8 mouse cellular contexts compared by ENCODE assay signal in the genomic region with DNA sequence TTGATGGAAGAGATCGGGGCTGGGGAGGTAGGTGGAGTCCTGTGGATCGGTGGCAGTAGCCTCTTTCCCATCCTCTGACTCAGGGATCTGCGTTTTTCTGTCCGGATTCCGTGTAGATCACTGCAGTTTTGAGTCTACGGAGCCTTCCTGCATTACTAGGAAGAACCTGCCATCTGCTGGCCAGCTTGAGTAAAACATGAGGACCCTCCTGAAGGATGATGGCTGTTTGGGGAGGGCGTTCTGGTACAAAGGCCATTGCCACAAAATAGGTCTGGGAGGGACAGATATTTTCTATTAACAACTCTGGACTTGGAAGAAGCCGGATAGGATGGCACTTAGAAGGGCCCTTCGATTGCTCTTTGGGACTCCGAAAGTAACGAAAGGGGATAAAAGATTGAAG. TPM values are rescaled to one million over a fixed set of nuclear protein-coding genes. Genes with fewer than 3 reads are reported as not detected.
DNase-seq lines count a peak whose midpoint lies in the region; ATAC-seq lines count a peak whose summit lies in the region.

No protein-coding gene starts in this region.

- H3K9ac ChIP-seq in hindbrain, embryonic 15.5 days, result peak overlapping the region; percentile 44

- DNase-seq in T-cell, adult 2 months (ENCODE audit: low spot score), result peak; percentile 70
- peak; percentile 93 to 95 for DNase-seq in cerebellum, postnatal 25 days
- peak; percentile 85 to 88 for DNase-seq in frontal cortex, postnatal 36 days (ENCODE audit: low spot score in 2 of 2)
- DNase-seq in layer of hippocampus, postnatal 36 days, result peak; percentile 77 to 84
- peak; percentile 90 for DNase-seq in lung, postnatal 36 days
- DNase-seq in retina, embryonic 14.5 days (ENCODE audit: low spot score), result peak; percentile 93
- peak; percentile 75 to 81 for DNase-seq in thymus, postnatal 36 days

- no peaks in the 10 kb centered on the region for H3K4me1 ChIP-seq in hindbrain, embryonic 15.5 days (replicated peaks)

- H3K27me3 ChIP-seq in hindbrain, embryonic 15.5 days, result no peaks in the 10 kb centered on the region

- peak overlapping the region; percentile 43 for H3K4me3 ChIP-seq in hindbrain, embryonic 15.5 days

- H3K36me3 ChIP-seq in hindbrain, embryonic 15.5 days, result no peaks in the 10 kb centered on the region

- ATAC-seq in hindbrain, embryonic 15.5 days (ENCODE audit: low FRiP score, low read depth), result peak; percentile 69; the same call in 1 of the 2 replicates

- 5% methylated on average over 11 of the region's 11 CpGs for WGBS in hindbrain, embryonic 15.5 days

- H3K4me2 ChIP-seq in hindbrain, embryonic 15.5 days, result peak overlapping the region; percentile 71

- peak overlapping the region; percentile 68 for H3K27ac ChIP-seq in hindbrain, embryonic 15.5 days (replicated peaks)

- no peaks in the 10 kb centered on the region for H3K9me3 ChIP-seq in hindbrain, embryonic 15.5 days

RNA-seq across cellular contexts. Expression of gene Abcc12, which starts 4.6 kb away (rescaled TPM):
- 0.05 and 0.23 TPM in 2 replicates for polyA plus RNA-seq in hindbrain, embryonic 15.5 days (2015; fragmentation: Nextera tagmentation; extraction: Ambion mirVana)
- total RNA-seq in layer of hippocampus, postnatal 36 days (2021), result under 1 TPM; 0.40 to 0.53 TPM

RNA-seq across cellular contexts. Expression of gene Lonp2, which starts 38.7 kb away (rescaled TPM):
- polyA plus RNA-seq in hindbrain, embryonic 15.5 days (2015; fragmentation: Nextera tagmentation; extraction: Ambion mirVana), result 83.5 and 88.9 TPM in 2 replicates
- 10 to 100 TPM; 73.1 to 78.6 TPM for total RNA-seq in layer of hippocampus, postnatal 36 days (2021)

Comparison
In these comparisons a context has a peak if more than half of its experiments do, and no peak if none do; other contexts are left out.
1. Peak in every context shown above with its lines: DNase-seq, ATAC-seq, H3K4me3 ChIP-seq and H3K27ac ChIP-seq.